Mouse (Mus musculus) thymus, adult 2 months (tissue): ENCODE results near the gene Gm4869.

Source experiments
- CTCF ChIP-seq: fragments of 200-500 bp; IDR thresholded peaks from 2 replicates; pipeline ENCODE4 v1.5.1; 2012; ENCODE audit warnings: mild to moderate bottlenecking, control low read depth, low read length, moderate library complexity, borderline replicate concordance; ENCODE audit not compliant: control insufficient read depth, poor library complexity, insufficient read depth; ENCODE audit errors: extremely low read depth
- POLR2A ChIP-seq: fragments of 200-500 bp; IDR thresholded peaks from 2 replicates; pipeline ENCODE4 v1.6.1; 2012; ENCODE audit warnings: mild to moderate bottlenecking, low read length, control low read depth, moderate library complexity; ENCODE audit not compliant: control insufficient read depth, poor library complexity, insufficient read depth; ENCODE audit errors: extremely low read depth

- TF ChIP-seq CTCF = no peak
- no peak for TF ChIP-seq POLR2A
Measured at GRCm38 (mm10) chr5:140472336-140472735, 26.9 kb downstream of the Gm4869 start.
